Mouse (Mus musculus) activated CD4-positive, CD25-positive, alpha-beta regulatory T cell, adult 4 months (primary cell): ENCODE results near the gene Arhgef12. TPM values are rescaled to one million over a fixed set of nuclear protein-coding genes. Genes with fewer than 3 reads are reported as not detected.

Experiments
- polyA plus RNA-seq, 2 experiments: library from polyadenylated mRNA; unstranded; fragments of 100-300 nt; shearing (Covaris generic); gene quantifications; one replicate each; pipeline ENCODE4 v1.2.1; 2017

Gene Arhgef12
- polyA plus RNA-seq, 2 experiments from 2014 or later = 11.3 to 11.4 TPM

Other genes with a start within 250 kb of the Arhgef12 start
- under 1 TPM in 1 of 2 experiments, not detected in 1; 0.08 TPM for gene Grik4, start 162.7 kb downstream of the Arhgef12 start, polyA plus RNA-seq
- gene Tmem136, start 9.3 kb upstream of the Arhgef12 start, polyA plus RNA-seq = 1 to 10 TPM; 3.0 to 3.1 TPM
- gene Pou2f3, start 103.1 kb upstream of the Arhgef12 start, polyA plus RNA-seq = not detected
- under 1 TPM; 0.69 to 0.98 TPM for gene Oaf, start 132.7 kb upstream of the Arhgef12 start, polyA plus RNA-seq
- not detected for gene Trim29, start 203.6 kb upstream of the Arhgef12 start, polyA plus RNA-seq